Mouse (Mus musculus): ENCODE data around the gene Gm49325.

DNA sequence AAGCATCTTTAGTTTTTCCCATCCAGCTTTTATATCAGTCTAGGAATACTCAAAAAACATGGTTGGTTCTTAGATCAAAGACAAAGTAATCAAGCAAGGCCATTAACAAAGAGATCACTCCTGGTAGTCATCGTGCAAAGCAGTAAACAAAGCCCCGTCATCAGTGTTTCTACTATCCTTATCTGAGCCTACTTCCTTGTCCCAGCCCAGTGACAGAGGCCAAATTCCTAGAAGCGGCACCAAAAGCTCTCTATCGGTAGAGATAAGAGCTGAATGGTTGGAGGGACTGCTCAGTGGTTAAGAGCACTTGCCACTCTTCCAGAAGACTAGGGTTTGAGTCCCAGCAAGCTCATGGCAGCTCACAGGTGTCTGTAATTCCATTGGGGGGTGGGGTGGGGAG, 65.5 kb downstream of the Gm49325 start:
- TF ChIP-seq HCFC1 (IDR thresholded peaks at IDR 0.05; ENCODE audit: borderline replicate concordance, insufficient read depth, low read length) (no peak), MAFK (IDR thresholded peaks at IDR 0.05; ENCODE audit: insufficient read depth, low read depth, low read length) (no peak), CHD2 (IDR thresholded peaks at IDR 0.05; ENCODE audit: low read depth, low read length) (no peak), ZNF384 (IDR thresholded peaks at IDR 0.05; ENCODE audit: low read depth, low read length) (no peak), ZC3H11A (IDR thresholded peaks at IDR 0.05; ENCODE audit: borderline replicate concordance, low read depth, low read length) (no peak)

Measured in ES-E14 (cell line).